In the genomic region with DNA sequence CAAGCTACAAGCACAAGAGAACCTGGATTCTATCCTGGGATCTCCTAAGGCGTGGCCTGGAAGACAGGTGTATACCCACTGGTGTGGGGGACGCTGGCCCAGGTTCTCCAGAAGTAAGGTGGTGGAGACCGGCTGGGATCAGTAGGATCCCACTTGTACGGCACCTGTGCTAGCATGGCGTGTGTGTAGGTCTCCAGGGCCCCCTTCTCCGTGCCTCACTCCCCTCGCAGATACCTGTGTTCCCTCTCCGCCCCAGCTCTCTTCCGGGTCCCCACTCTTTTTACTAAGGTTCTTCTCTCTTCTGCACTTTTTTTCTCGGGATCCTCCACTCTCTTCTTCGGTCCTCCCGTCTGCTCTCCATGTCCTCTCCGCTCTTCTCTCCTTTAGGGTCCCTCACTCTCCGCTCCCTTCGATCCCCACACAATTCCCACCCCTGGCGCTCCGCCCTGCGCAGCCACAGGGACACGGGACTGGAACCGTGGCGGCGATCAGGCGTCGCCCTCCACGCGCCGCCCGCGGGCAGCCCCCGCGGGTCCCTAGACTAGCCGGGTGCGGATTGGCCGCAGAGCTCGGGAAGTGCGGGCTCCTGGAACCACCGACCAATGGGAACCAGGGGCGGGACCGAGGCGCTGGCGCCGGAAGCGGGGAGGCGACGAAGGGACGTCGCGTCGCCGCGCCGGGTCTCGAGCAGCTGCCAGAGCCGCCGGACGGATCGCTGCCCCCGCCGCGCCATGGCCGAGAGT, we compare ENCODE assay signal across 8 mouse cellular contexts. TPM values are rescaled to one million over a fixed set of nuclear protein-coding genes. Genes with fewer than 3 reads are reported as not detected.
DNase-seq lines count a peak whose midpoint lies in the region; ATAC-seq and TF ChIP-seq lines count a peak whose summit lies in the region.

Gene Edf1, plus strand, starts transcription at position 627 of the 743 bp plus-strand sequence.

- TF ChIP-seq POLR2A in bone marrow, adult 2 months (IDR thresholded peaks at IDR 0.05; ENCODE audit: borderline replicate concordance, control insufficient read depth, low read depth, low read length), result no peak; the same call in 1 of the 2 replicates
- TF ChIP-seq POLR2A in heart, adult 2 months (IDR thresholded peaks at IDR 0.05; ENCODE audit: insufficient read depth, low read depth, low read length), result peak; percentile 81
- no peak for TF ChIP-seq POLR2A in kidney, adult 2 months (IDR thresholded peaks at IDR 0.05; ENCODE audit: low read depth, low read length)
- peak; percentile 86 for TF ChIP-seq POLR2A in small intestine, adult 2 months (IDR thresholded peaks at IDR 0.05; ENCODE audit: low read depth, low read length)

- no peak for TF ChIP-seq EP300 in heart, adult 2 months (IDR thresholded peaks at IDR 0.05; ENCODE audit: insufficient read depth, low read depth, low read length)

- H3K4me2 ChIP-seq in embryonic facial prominence, embryonic 14.5 days (ENCODE audit: low read depth, low read length), result peak within 1 kb of the TSS; percentile 83
- peak within 1 kb of the TSS; percentile 93 for H3K4me2 ChIP-seq in limb, embryonic 11.5 days (ENCODE audit: low read depth, severe bottlenecking)
- H3K4me2 ChIP-seq in midbrain, embryonic 13.5 days (replicated peaks), result peak within 1 kb of the TSS; percentile 96

- intact Hi-C loops in heart, adult 2 months (cut with DNase I), result loop anchor here (10.0 kb wide), 1 partner anchor 133 kb away; the partner anchor contains the start of genes Abca2 and Fut7

- H3K9me3 ChIP-seq in embryonic facial prominence, embryonic 14.5 days (ENCODE audit: control insufficient read depth, low read length), result no peaks in the 10 kb centered on the region
- H3K9me3 ChIP-seq in limb, embryonic 11.5 days (ENCODE audit: control insufficient read depth, low read length), result no peaks in the 10 kb centered on the region
- no peaks in the 10 kb centered on the region for H3K9me3 ChIP-seq in midbrain, embryonic 13.5 days

- DNase-seq in 3T3-L1 (ENCODE audit: low read depth, low spot score), result peak; percentile 77
- DNase-seq in embryonic facial prominence, embryonic 14.5 days (ENCODE audit: low spot score), result peak; percentile 97
- DNase-seq in heart, adult 2 months, result peak; percentile 96 to 98
- DNase-seq in kidney, adult 2 months, result peak; percentile 98
- DNase-seq in limb, embryonic 11.5 days (ENCODE audit: low spot score), result peak; percentile 93

- H3K27ac ChIP-seq in bone marrow, adult 2 months (ENCODE audit: control insufficient read depth, insufficient read depth, low read depth, low read length, poor library complexity), result peak within 1 kb of the TSS; percentile 77
- peak within 1 kb of the TSS; percentile 68 for H3K27ac ChIP-seq in embryonic facial prominence, embryonic 14.5 days (replicated peaks; ENCODE audit: low read depth, low read length)
- H3K27ac ChIP-seq in heart, adult 2 months, result peak within 1 kb of the TSS; percentile 82
- H3K27ac ChIP-seq in kidney, adult 2 months (ENCODE audit: insufficient read depth, low read depth, low read length), result peak within 1 kb of the TSS; percentile 86
- peak within 1 kb of the TSS; percentile 33; the same call in 1 of the 2 replicates for H3K27ac ChIP-seq in limb, embryonic 11.5 days (replicated peaks; ENCODE audit: low read depth, low read length)
- peak within 1 kb of the TSS; percentile 86 for H3K27ac ChIP-seq in midbrain, embryonic 13.5 days
- peak within 1 kb of the TSS; percentile 84 for H3K27ac ChIP-seq in small intestine, adult 2 months (ENCODE audit: insufficient read depth, low read depth, low read length)

- peaks cover 33% of the 10 kb centered on the region for H3K36me3 ChIP-seq in embryonic facial prominence, embryonic 14.5 days (ENCODE audit: control insufficient read depth, insufficient read depth, low read length)
- no peaks in the 10 kb centered on the region; the same call in 1 of the 2 replicates for H3K36me3 ChIP-seq in heart, adult 2 months (ENCODE audit: control insufficient read depth, insufficient read depth, low read length)
- no peaks in the 10 kb centered on the region for H3K36me3 ChIP-seq in kidney, adult 2 months (ENCODE audit: control insufficient read depth, insufficient read depth, low read length)
- peaks cover 12% of the 10 kb centered on the region for H3K36me3 ChIP-seq in limb, embryonic 11.5 days (ENCODE audit: control insufficient read depth, insufficient read depth, low read length)
- peaks cover 25% of the 10 kb centered on the region for H3K36me3 ChIP-seq in midbrain, embryonic 13.5 days
- peaks cover 25% of the 10 kb centered on the region for H3K36me3 ChIP-seq in small intestine, adult 2 months (ENCODE audit: control insufficient read depth, insufficient read depth, low read length)

- H3K9ac ChIP-seq in embryonic facial prominence, embryonic 14.5 days (ENCODE audit: low read depth, low read length), result peak within 1 kb of the TSS; percentile 88
- peak within 1 kb of the TSS; percentile 98 for H3K9ac ChIP-seq in heart, adult 2 months (ENCODE audit: low read depth, low read length)
- peak within 1 kb of the TSS; percentile 93 for H3K9ac ChIP-seq in limb, embryonic 11.5 days (ENCODE audit: low read length)
- peak within 1 kb of the TSS; percentile 97 for H3K9ac ChIP-seq in midbrain, embryonic 13.5 days (replicated peaks)

- WGBS in bone marrow, adult 2 months, result under 1% methylated on average over 61 of the region's 61 CpGs
- under 1% methylated on average over 38 of the region's 61 CpGs for WGBS in embryonic facial prominence, embryonic 14.5 days
- under 1% methylated on average over 61 of the region's 61 CpGs for WGBS in heart, adult 2 months
- WGBS in kidney, adult 2 months, result under 1% methylated on average over 61 of the region's 61 CpGs
- under 1% methylated on average over 61 of the region's 61 CpGs for WGBS in limb, embryonic 11.5 days
- under 1% methylated on average over 58 of the region's 61 CpGs for WGBS in midbrain, embryonic 13.5 days
- under 1% methylated on average over 61 of the region's 61 CpGs for WGBS in small intestine, adult 2 months

- H3K4me1 ChIP-seq in bone marrow, adult 2 months (ENCODE audit: control insufficient read depth, insufficient read depth, low read length), result peaks cover 1% of the 10 kb centered on the region; the same call in 1 of the 2 replicates
- peaks cover 13% of the 10 kb centered on the region for H3K4me1 ChIP-seq in embryonic facial prominence, embryonic 14.5 days (ENCODE audit: control insufficient read depth, insufficient read depth, low read length)
- H3K4me1 ChIP-seq in heart, adult 2 months (ENCODE audit: control insufficient read depth, insufficient read depth, low read length), result peaks cover 5% of the 10 kb centered on the region
- peaks cover 8% of the 10 kb centered on the region for H3K4me1 ChIP-seq in kidney, adult 2 months (ENCODE audit: control insufficient read depth, insufficient read depth, low read length)
- H3K4me1 ChIP-seq in limb, embryonic 11.5 days (ENCODE audit: control insufficient read depth, insufficient read depth, low read length), result peaks cover 10% of the 10 kb centered on the region
- peaks cover 27% of the 10 kb centered on the region for H3K4me1 ChIP-seq in midbrain, embryonic 13.5 days (replicated peaks)
- H3K4me1 ChIP-seq in small intestine, adult 2 months (ENCODE audit: control insufficient read depth, insufficient read depth, insufficient read length, low read length), result peaks cover 12% of the 10 kb centered on the region

- no peaks in the 10 kb centered on the region for H3K27me3 ChIP-seq in embryonic facial prominence, embryonic 14.5 days (replicated peaks; ENCODE audit: control insufficient read depth, insufficient read depth, low read length)
- no peaks in the 10 kb centered on the region for H3K27me3 ChIP-seq in heart, adult 2 months (ENCODE audit: control insufficient read depth, insufficient read depth, low read length)
- H3K27me3 ChIP-seq in kidney, adult 2 months (replicated peaks; ENCODE audit: control insufficient read depth, insufficient read depth, low read length), result no peaks in the 10 kb centered on the region
- H3K27me3 ChIP-seq in limb, embryonic 11.5 days (ENCODE audit: control insufficient read depth, insufficient read depth, low read length), result no peaks in the 10 kb centered on the region
- H3K27me3 ChIP-seq in midbrain, embryonic 13.5 days, result no peaks in the 10 kb centered on the region
- no peaks in the 10 kb centered on the region for H3K27me3 ChIP-seq in small intestine, adult 2 months (ENCODE audit: control insufficient read depth, insufficient read depth, low read length)

- TF ChIP-seq CTCF in bone marrow, adult 2 months (IDR thresholded peaks at IDR 0.05; ENCODE audit: control insufficient read depth, insufficient read depth, low read length), result no peak
- TF ChIP-seq CTCF in heart, adult 2 months (IDR thresholded peaks at IDR 0.05), result no peak
- TF ChIP-seq CTCF in kidney, adult 2 months (conservative IDR thresholded peaks at IDR 0.05; ENCODE audit: insufficient read depth, insufficient read length, low read depth, low read length), result no peak
- TF ChIP-seq CTCF in small intestine, adult 2 months (IDR thresholded peaks at IDR 0.05; ENCODE audit: extremely low read depth, insufficient read length, insufficient replicate concordance, low read depth, low read length), result no peak

- H3K79me2 ChIP-seq in heart, adult 2 months (replicated peaks; ENCODE audit: control insufficient read depth, insufficient read depth, low read length), result peaks cover 6% of the 10 kb centered on the region; the same call in 1 of the 2 replicates

- peak; percentile 99 for ATAC-seq in embryonic facial prominence, embryonic 14.5 days (ENCODE audit: low read depth)
- peak; percentile 93 for ATAC-seq in limb, embryonic 11.5 days (ENCODE audit: insufficient number of reproducible peaks, low FRiP score, low TSS enrichment, low read depth)
- ATAC-seq in midbrain, embryonic 13.5 days, result peak; percentile 99

- H3K4me3 ChIP-seq in bone marrow, adult 2 months (replicated peaks; ENCODE audit: control insufficient read depth, low read depth, low read length), result peak within 1 kb of the TSS; percentile 95
- H3K4me3 ChIP-seq in embryonic facial prominence, embryonic 14.5 days (ENCODE audit: low read depth, low read length), result peak within 1 kb of the TSS; percentile 79
- peak within 1 kb of the TSS; percentile 67 for H3K4me3 ChIP-seq in heart, adult 2 months
- H3K4me3 ChIP-seq in kidney, adult 2 months (ENCODE audit: insufficient read depth, low read depth, low read length), result peak within 1 kb of the TSS; percentile 81
- peak within 1 kb of the TSS; percentile 98 for H3K4me3 ChIP-seq in limb, embryonic 11.5 days (ENCODE audit: low read depth, low read length)
- peak within 1 kb of the TSS; percentile 98 for H3K4me3 ChIP-seq in midbrain, embryonic 13.5 days (replicated peaks)
- peak within 1 kb of the TSS; percentile 89 for H3K4me3 ChIP-seq in small intestine, adult 2 months (ENCODE audit: low read depth, low read length)

RNA-seq across cellular contexts. Expression of gene Edf1, which starts in this region (rescaled TPM):
- 46.6 and 73.8 TPM in 2 replicates for polyA plus RNA-seq in bone marrow, adult 2 months (2011; ENCODE audit: insufficient read depth, insufficient read length, low replicate concordance, missing spikeins)
- polyA plus RNA-seq in embryonic facial prominence, embryonic 14.5 days (2014; fragmentation: Nextera tagmentation; extraction: Ambion mirVana), result 312 and 318 TPM in 2 replicates
- 100 to 1,000 TPM; 211 to 222 TPM for total RNA-seq in heart, adult 2 months (2021)
- polyA plus RNA-seq in heart, adult 2 months (2012; rRNA removed), result 81.9 and 110 TPM in 2 replicates
- polyA plus RNA-seq in kidney, adult 2 months (2012; rRNA removed), result 195 and 198 TPM in 2 replicates
- polyA plus RNA-seq in limb, embryonic 11.5 days (2014; fragmentation: Nextera tagmentation; extraction: Ambion mirVana), result 324 and 330 TPM in 2 replicates
- polyA plus RNA-seq in midbrain, embryonic 13.5 days (2015; fragmentation: Nextera tagmentation; extraction: Ambion mirVana), result 387 and 406 TPM in 2 replicates
- 209 and 413 TPM in 2 replicates for polyA plus RNA-seq in small intestine, adult 2 months (2012; rRNA removed)

Comparison
In these comparisons a context has a peak if more than half of its experiments do, and no peak if none do; other contexts are left out.
1. Peak in every context shown above with its lines: DNase-seq, ATAC-seq, H3K4me3 ChIP-seq and H3K27ac ChIP-seq.
2. H3K27ac ChIP-seq: peak in every context shown above with its lines; median percentile 86 in kidney, adult 2 months; 86 in midbrain, embryonic 13.5 days; 84 in small intestine, adult 2 months; 82 in heart, adult 2 months; 77 in bone marrow, adult 2 months; 68 in embryonic facial prominence, embryonic 14.5 days; 33 in limb, embryonic 11.5 days.
3. POLR2A ChIP-seq: peak in heart, adult 2 months (single experiment) and small intestine, adult 2 months (single experiment); none in bone marrow, adult 2 months (single experiment) and kidney, adult 2 months (single experiment).